Mouse (Mus musculus): ENCODE results near the gene Dus2. TPM values are rescaled to one million over a fixed set of nuclear protein-coding genes. Genes with fewer than 3 reads are reported as not detected.
A peak's percentile ranks its signal among the peaks of the same experiment; 100 is the strongest.

The Dus2 gene
- total RNA-seq, 2 experiments from 2014 or later = 9.7 to 10.0 TPM

- intact Hi-C loops (cut with DNase I) = no loop called here
- DNase-seq = no peak
Measured at GRCm38 (mm10) chr8:106069565-106069964, 78.4 kb downstream of the Dus2 start.

- intact Hi-C loops (cut with DNase I) = no loop called here
- DNase-seq = no peak
Measured at GRCm38 (mm10) chr8:106072113-106072512, 81.0 kb downstream of the Dus2 start.

- intact Hi-C loops (cut with DNase I) = no loop called here
- DNase-seq = no peak
Measured at GRCm38 (mm10) chr8:106074236-106074635, 83.1 kb downstream of the Dus2 start.

GRCm38 (mm10) chr8:106074659-106075058 is 83.5 kb downstream of the Dus2 start:
- intact Hi-C loops (cut with DNase I) = no loop called here
- DNase-seq = no peak

- intact Hi-C loops (cut with DNase I) = no loop called here
- DNase-seq = peak in 1 of 2 experiments; percentile 11
Measured at GRCm38 (mm10) chr8:106075161-106075862, 84.2 kb downstream of the Dus2 start.

GRCm38 (mm10) chr8:106075863-106076174 is 84.7 kb downstream of the Dus2 start:
- intact Hi-C loops (cut with DNase I) = no loop called here
- no peak for DNase-seq

GRCm38 (mm10) chr8:106076612-106077011 is 85.5 kb downstream of the Dus2 start:
- no peak for DNase-seq
- intact Hi-C loops (cut with DNase I) = no loop called here

GRCm38 (mm10) chr8:106077452-106078067 is 86.4 kb downstream of the Dus2 start:
- intact Hi-C loops (cut with DNase I) = no loop called here
- no peak for DNase-seq

- intact Hi-C loops (cut with DNase I) = no loop called here
- DNase-seq = no peak
Measured at GRCm38 (mm10) chr8:106102321-106102720, 111.2 kb downstream of the Dus2 start.

Small RNA genes within 50 kb of the gene (microRNA-seq; reads per million reads assigned to microRNA genes)
- 0 reads per million in 2 experiments for gene Mir7074

Other genes starting within 250 kb of the Dus2 start
- gene Gfod2, start 232.7 kb upstream of the Dus2 start, total RNA-seq (2021) = 1 to 10 TPM; 6.6 to 6.8 TPM
- gene Ranbp10, start 164.0 kb upstream of the Dus2 start, total RNA-seq (2021) = 10 to 100 TPM; 19.7 to 22.0 TPM
- gene Tsnaxip1, start 163.6 kb upstream of the Dus2 start, total RNA-seq (2021) = not detected
- gene Cenpt, start 138.1 kb upstream of the Dus2 start, total RNA-seq (2021) = 1 to 10 TPM; 1.1 to 1.2 TPM
- 10 to 100 TPM; 19.0 TPM for gene Thap11, start 136.2 kb upstream of the Dus2 start, total RNA-seq (2021)
- 10 to 100 TPM; 38.4 to 52.9 TPM for gene Nutf2, start 130.8 kb upstream of the Dus2 start, total RNA-seq (2021)
- 10 to 100 TPM; 17.6 to 20.1 TPM for gene Edc4, start 110.5 kb upstream of the Dus2 start, total RNA-seq (2021)
- under 1 TPM in 1 of 2 experiments, not detected in 1; 0.59 TPM for gene Nrn1l, start 97.8 kb upstream of the Dus2 start, total RNA-seq (2021)
- 10 to 100 TPM in 1 of 2 experiments, 1 to 10 TPM in 1; 9.5 to 11.5 TPM for gene Pskh1, start 90.9 kb upstream of the Dus2 start, total RNA-seq (2021)
- gene Ctrl, start 57.5 kb upstream of the Dus2 start, total RNA-seq (2021) = not detected
- 10 to 100 TPM; 15.7 to 24.2 TPM for gene Psmb10, start 52.9 kb upstream of the Dus2 start, total RNA-seq (2021)
- under 1 TPM in 1 of 2 experiments, not detected in 1; 0.25 TPM for gene Lcat, start 48.0 kb upstream of the Dus2 start, total RNA-seq (2021)
- gene Slc12a4, start 25.2 kb upstream of the Dus2 start, total RNA-seq (2021) = 10 to 100 TPM; 11.2 to 17.7 TPM
- not detected for gene Dpep3, start 11.9 kb upstream of the Dus2 start, total RNA-seq (2021)
- not detected for gene Dpep2nb, start 14.6 kb downstream of the Dus2 start, total RNA-seq (2021)
- 1 to 10 TPM; 8.2 to 9.6 TPM for gene Ddx28, start 20.5 kb downstream of the Dus2 start, total RNA-seq (2021)
- gene Nfatc3, start 67.5 kb downstream of the Dus2 start, total RNA-seq (2021) = 10 to 100 TPM; 19.5 to 22.8 TPM
- gene Esrp2, start 145.6 kb downstream of the Dus2 start, total RNA-seq (2021) = under 1 TPM in 1 of 2 experiments, not detected in 1; 0.26 TPM
- 1 to 10 TPM; 2.8 to 3.0 TPM for gene Pla2g15, start 159.1 kb downstream of the Dus2 start, total RNA-seq (2021)
- 10 to 100 TPM in 1 of 2 experiments, 1 to 10 TPM in 1; 5.9 to 10.1 TPM for gene Slc7a6, start 177.5 kb downstream of the Dus2 start, total RNA-seq (2021)
- 1 to 10 TPM; 7.2 to 8.1 TPM for gene Slc7a6os, start 219.6 kb downstream of the Dus2 start, total RNA-seq (2021)
- gene Prmt7, start 219.6 kb downstream of the Dus2 start, total RNA-seq (2021) = 10 to 100 TPM; 25.4 to 25.5 TPM

Measured in gastrocnemius, postnatal 36 days (tissue).